Mouse (Mus musculus) B cell, adult 67 days (primary cell): ENCODE measurements around the gene Olfr998. TPM values are rescaled to one million over a fixed set of nuclear protein-coding genes. Genes with fewer than 3 reads are reported as not detected.

Source experiments
- total RNA-seq, 2 experiments: library from RNA; stranded (reverse); gene quantifications; 4 replicates each; pipeline ENCODE4 v1.2.4; 2023

The Olfr998 gene
- total RNA-seq = not detected

GRCm38 (mm10) chr2:85588648-85589047, at the start of gene Olfr998:
TSS of gene Olfr998 (plus strand) at chr2:85588948.

GRCm38 (mm10) chr2:85578915-85579314, 9.8 kb upstream of the Olfr998 start, which contains the start of gene Olfr996:
TSS of gene Olfr996 (plus strand) at chr2:85579215.

DNA sequence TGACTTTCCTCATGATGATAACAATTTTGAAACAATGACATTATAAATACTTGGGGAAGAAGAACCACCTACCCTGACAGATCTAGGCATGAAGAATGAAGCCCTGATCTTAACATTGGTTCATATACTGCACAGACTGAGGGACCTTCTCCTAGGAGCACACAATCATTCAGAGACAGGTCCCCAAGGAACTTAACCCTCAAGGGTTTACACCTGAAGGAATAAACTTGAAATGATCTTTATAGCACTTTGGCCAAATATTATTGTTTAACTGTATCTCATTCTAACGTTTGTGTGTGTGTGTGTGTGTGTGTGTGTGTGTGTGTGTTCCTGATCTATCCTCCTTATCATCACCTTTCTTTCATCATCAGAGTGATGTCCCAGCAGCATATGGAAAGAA, 23.1 kb downstream of the Olfr998 start, which contains the start of gene Olfr1000:
Gene Olfr1000, minus strand, starts transcription at position 101 of the 400 bp plus-strand sequence.

Other genes starting within 250 kb of the Olfr998 start
- not detected for gene Olfr987, start 249.6 kb upstream of the Olfr998 start, total RNA-seq
- not detected for gene Olfr988, start 225.7 kb upstream of the Olfr998 start, total RNA-seq
- gene Olfr992, start 179.5 kb upstream of the Olfr998 start, total RNA-seq = not detected
- gene Olfr993, start 174.1 kb upstream of the Olfr998 start, total RNA-seq = not detected
- not detected for gene Olfr994, start 152.5 kb upstream of the Olfr998 start, total RNA-seq
- not detected for gene Olfr995, start 145.3 kb upstream of the Olfr998 start, total RNA-seq
- gene 4833423E24Rik, start 69.9 kb upstream of the Olfr998 start, total RNA-seq = not detected
- not detected for gene Olfr996, start 9.7 kb upstream of the Olfr998 start, total RNA-seq
- gene Olfr1000, start 23.0 kb downstream of the Olfr998 start, total RNA-seq = not detected
- gene Olfr1002, start 61.8 kb downstream of the Olfr998 start, total RNA-seq = not detected
- gene Olfr154, start 75.5 kb downstream of the Olfr998 start, total RNA-seq = not detected
- not detected for gene Olfr1006, start 89.8 kb downstream of the Olfr998 start, total RNA-seq
- gene Olfr1008, start 100.5 kb downstream of the Olfr998 start, total RNA-seq = not detected
- not detected for gene Olfr1009, start 126.5 kb downstream of the Olfr998 start, total RNA-seq
- gene Olfr1012, start 173.8 kb downstream of the Olfr998 start, total RNA-seq = not detected
- gene Olfr1013, start 178.2 kb downstream of the Olfr998 start, total RNA-seq = not detected
- not detected for gene Olfr1014, start 183.8 kb downstream of the Olfr998 start, total RNA-seq
- not detected for gene Olfr1015, start 193.1 kb downstream of the Olfr998 start, total RNA-seq
- not detected for gene Olfr1016, start 213.6 kb downstream of the Olfr998 start, total RNA-seq
- not detected for gene Olfr1018, start 229.5 kb downstream of the Olfr998 start, total RNA-seq